Mouse (Mus musculus): ENCODE results near the gene D930020B18Rik. TPM values are rescaled to one million over a fixed set of nuclear protein-coding genes. Genes with fewer than 3 reads are reported as not detected.

Gene D930020B18Rik
- total and polyA plus RNA-seq, 2 experiments from 2014 or later = not detected

- Histone ChIP-seq H3K9ac (replicated peaks; ENCODE audit: low read depth, low read length) (no peak overlapping the region), H3K4me1 (ENCODE audit: control insufficient read depth, insufficient read depth) (0 out of 2 replicates have a peak, but pooled peaks cover 12% of the 10 kb centered on the region), H3K9me3 (replicated peaks; ENCODE audit: control insufficient read depth, low read length) (no peaks in the 10 kb centered on the region), H3K27ac (ENCODE audit: low read depth) (no peak overlapping the region), H3K4me3 (ENCODE audit: low read depth, low read length) (no peak overlapping the region), H3K4me2 (ENCODE audit: low read depth, low read length) (no peak overlapping the region), H3K36me3 (replicated peaks; ENCODE audit: control insufficient read depth, insufficient read depth, low read length) (peaks cover 40% of the 10 kb centered on the region), H3K27me3 (ENCODE audit: control insufficient read depth, insufficient read depth, low read length) (no peaks in the 10 kb centered on the region)
- ATAC-seq (ENCODE audit: insufficient read depth, low read depth) (no peak), DNase-seq (ENCODE audit: low spot score) (no peak)
- WGBS = 86% methylated on average over 6 of the region's 6 CpGs
- TF ChIP-seq CTCF (IDR thresholded peaks at IDR 0.05; ENCODE audit: low read depth) = no peak
These were observed 19.0 kb upstream of the D930020B18Rik start for GRCm38 (mm10) chr10:121622431-121622830.

GRCm38 (mm10) chr10:121623670-121624069 is 17.7 kb upstream of the D930020B18Rik start:
- Histone ChIP-seq H3K4me2 (ENCODE audit: low read depth, low read length) (no peak overlapping the region), H3K36me3 (replicated peaks; ENCODE audit: control insufficient read depth, insufficient read depth, low read length) (peaks cover 28% of the 10 kb centered on the region), H3K27me3 (ENCODE audit: control insufficient read depth, insufficient read depth, low read length) (no peaks in the 10 kb centered on the region), H3K9ac (replicated peaks; ENCODE audit: low read depth, low read length) (no peak overlapping the region), H3K9me3 (replicated peaks; ENCODE audit: control insufficient read depth, low read length) (no peaks in the 10 kb centered on the region), H3K4me1 (ENCODE audit: control insufficient read depth, insufficient read depth) (0 out of 2 replicates have a peak, but pooled peaks cover 12% of the 10 kb centered on the region), H3K27ac (ENCODE audit: low read depth) (no peak overlapping the region), H3K4me3 (ENCODE audit: low read depth, low read length) (no peak overlapping the region)
- ATAC-seq (ENCODE audit: insufficient read depth, low read depth) (no peak), DNase-seq (ENCODE audit: low spot score) (no peak)
- WGBS = 64% methylated on average over 7 of the region's 7 CpGs
- TF ChIP-seq CTCF (IDR thresholded peaks at IDR 0.05; ENCODE audit: low read depth) (no peak), EP300 (IDR thresholded peaks at IDR 0.05; ENCODE audit: low read depth) (no peak)

- no peak for DNase-seq (ENCODE audit: low spot score)
- Histone ChIP-seq H3K9ac (replicated peaks; ENCODE audit: low read depth, low read length) (peak overlapping the region; percentile 73), H3K27ac (ENCODE audit: low read depth) (0 out of 2 replicates have a peak overlapping the region, but pooled peaks have one; percentile 5), H3K27me3 (ENCODE audit: control insufficient read depth, insufficient read depth, low read length) (no peaks in the 10 kb centered on the region), H3K9me3 (replicated peaks; ENCODE audit: control insufficient read depth, low read length) (no peaks in the 10 kb centered on the region), H3K36me3 (replicated peaks; ENCODE audit: control insufficient read depth, insufficient read depth, low read length) (peaks cover 27% of the 10 kb centered on the region), H3K4me3 (ENCODE audit: low read depth, low read length) (peak overlapping the region; percentile 90), H3K4me2 (ENCODE audit: low read depth, low read length) (peak overlapping the region; percentile 84), H3K4me1 (ENCODE audit: control insufficient read depth, insufficient read depth) (0 out of 2 replicates have a peak, but pooled peaks cover 12% of the 10 kb centered on the region)
- ATAC-seq (ENCODE audit: insufficient read depth, low read depth) = no peak
- no peak for TF ChIP-seq EP300 (IDR thresholded peaks at IDR 0.05; ENCODE audit: low read depth)
- no peak for TF ChIP-seq CTCF (IDR thresholded peaks at IDR 0.05; ENCODE audit: low read depth)
- 11% methylated on average over 9 of the region's 9 CpGs for WGBS
These were observed 16.4 kb upstream of the D930020B18Rik start for GRCm38 (mm10) chr10:121625006-121625405.

- Histone ChIP-seq H3K4me2 (ENCODE audit: low read depth, low read length) (peak overlapping the region; percentile 84), H3K4me1 (ENCODE audit: control insufficient read depth, insufficient read depth) (0 out of 2 replicates have a peak, but pooled peaks cover 12% of the 10 kb centered on the region), H3K9me3 (replicated peaks; ENCODE audit: control insufficient read depth, low read length) (no peaks in the 10 kb centered on the region), H3K27me3 (ENCODE audit: control insufficient read depth, insufficient read depth, low read length) (no peaks in the 10 kb centered on the region), H3K4me3 (ENCODE audit: low read depth, low read length) (peak overlapping the region; percentile 90), H3K36me3 (replicated peaks; ENCODE audit: control insufficient read depth, insufficient read depth, low read length) (peaks cover 21% of the 10 kb centered on the region), H3K27ac (ENCODE audit: low read depth) (peak overlapping the region; percentile 93), H3K9ac (replicated peaks; ENCODE audit: low read depth, low read length) (peak overlapping the region; percentile 73)
- peak; percentile 40 for DNase-seq (ENCODE audit: low spot score)
- peak; percentile 43; the same call in 1 of the 2 replicates for ATAC-seq (ENCODE audit: insufficient read depth, low read depth)
- TF ChIP-seq EP300 (IDR thresholded peaks at IDR 0.05; ENCODE audit: low read depth) (no peak), CTCF (IDR thresholded peaks at IDR 0.05; ENCODE audit: low read depth) (0 out of 2 replicates have a peak, but pooled peaks have one; percentile 0)
- WGBS = under 1% methylated on average over 36 of the region's 41 CpGs
These were observed 15.8 kb upstream of the D930020B18Rik start for GRCm38 (mm10) chr10:121625407-121626185.

GRCm38 (mm10) chr10:121626186-121626882 is 15.1 kb upstream of the D930020B18Rik start, which contains the start of gene Xpot:
Xpot (minus strand) TSS chr10:121626332.
- Histone ChIP-seq H3K27me3 (ENCODE audit: control insufficient read depth, insufficient read depth, low read length) (no peaks in the 10 kb centered on the region), H3K27ac (ENCODE audit: low read depth) (peak within 1 kb of the TSS; percentile 93), H3K4me3 (ENCODE audit: low read depth, low read length) (peak within 1 kb of the TSS; percentile 90), H3K4me1 (ENCODE audit: control insufficient read depth, insufficient read depth) (0 out of 2 replicates have a peak, but pooled peaks cover 12% of the 10 kb centered on the region), H3K9ac (replicated peaks; ENCODE audit: low read depth, low read length) (peak within 1 kb of the TSS; percentile 73), H3K4me2 (ENCODE audit: low read depth, low read length) (peak within 1 kb of the TSS; percentile 84), H3K36me3 (replicated peaks; ENCODE audit: control insufficient read depth, insufficient read depth, low read length) (peaks cover 17% of the 10 kb centered on the region; the same call in 1 of the 2 replicates), H3K9me3 (replicated peaks; ENCODE audit: control insufficient read depth, low read length) (no peaks in the 10 kb centered on the region)
- TF ChIP-seq EP300 (IDR thresholded peaks at IDR 0.05; ENCODE audit: low read depth) (peak; percentile 76), CTCF (IDR thresholded peaks at IDR 0.05; ENCODE audit: low read depth) (peak; percentile 2; the same call in 1 of the 2 replicates)
- WGBS = under 1% methylated on average over 64 of the region's 70 CpGs
- ATAC-seq (ENCODE audit: insufficient read depth, low read depth) (peak; percentile 99), DNase-seq (ENCODE audit: low spot score) (peak; percentile 97)

All from heart, postnatal 0 days (tissue).